Mouse (Mus musculus) embryonic fibroblast, embryonic 13.5 days (primary cell): ENCODE data around the gene Asap2. TPM values are rescaled to one million over a fixed set of nuclear protein-coding genes. Genes with fewer than 3 reads are reported as not detected.

Experiments used
- H3K27ac ChIP-seq: 2 replicates; pipeline ENCODE4 v1.5.1; 2012; ENCODE audit warnings: low read length, control low read depth, inconsistent platforms; ENCODE audit not compliant: insufficient read depth
- H3K4me1 ChIP-seq: 2 replicates; pipeline ENCODE4 v1.6.1; 2011; ENCODE audit warnings: low read length; ENCODE audit not compliant: control insufficient read depth, insufficient read depth
- H3K4me3 ChIP-seq: 2 replicates; pipeline ENCODE4 v1.5.1; 2011; ENCODE audit warnings: mild to moderate bottlenecking, control low read depth, low read length; ENCODE audit not compliant: insufficient read depth
- CTCF ChIP-seq: IDR thresholded peaks from 2 replicates; pipeline ENCODE4 v1.5.1; 2011; ENCODE audit warnings: mild to moderate bottlenecking, control low read depth, low read length, moderate library complexity, borderline replicate concordance; ENCODE audit not compliant: insufficient read depth
- POLR2A ChIP-seq: IDR thresholded peaks from 2 replicates; pipeline ENCODE4 v1.6.1; 2011; ENCODE audit warnings: low read depth, mild to moderate bottlenecking, control low read depth, low read length, moderate library complexity
- polyA plus RNA-seq: library from polyadenylated mRNA; stranded (reverse); fragments of >200 nt; gene quantifications from 2 replicates; pipeline ENCODE4 v1.2.4, GENCODE M21; 2011; ENCODE audit warnings: low read depth; ENCODE audit not compliant: missing spikeins, insufficient read length

The Asap2 gene
- polyA plus RNA-seq, 1 experiment = 7.9 TPM

GRCm38 (mm10) chr12:21133972-21134859 lies 144.0 kb downstream of the Asap2 start:
- no peak overlapping the region for H3K4me3 ChIP-seq
- H3K4me1 ChIP-seq = peaks cover 14% of the 10 kb centered on the region
- TF ChIP-seq POLR2A = no peak
- TF ChIP-seq CTCF = no peak
- no peak overlapping the region for H3K27ac ChIP-seq

GRCm38 (mm10) chr12:21135651-21136461 lies 145.6 kb downstream of the Asap2 start:
- Histone ChIP-seq H3K4me3 (no peak overlapping the region), H3K4me1 (peaks cover 17% of the 10 kb centered on the region), H3K27ac (peak overlapping the region; percentile 37)
- TF ChIP-seq POLR2A (no peak), CTCF (no peak)

GRCm38 (mm10) chr12:21136462-21136751 lies 146.1 kb downstream of the Asap2 start:
- Histone ChIP-seq H3K27ac (peak overlapping the region; percentile 21; the same call in 1 of the 2 replicates), H3K4me3 (no peak overlapping the region), H3K4me1 (peaks cover 20% of the 10 kb centered on the region)
- TF ChIP-seq POLR2A (no peak), CTCF (no peak)

- H3K4me1 ChIP-seq = peaks cover 23% of the 10 kb centered on the region
- TF ChIP-seq CTCF (no peak), POLR2A (no peak)
- no peak overlapping the region for H3K4me3 ChIP-seq
- H3K27ac ChIP-seq = no peak overlapping the region
Measured at GRCm38 (mm10) chr12:21139560-21139959, 149.3 kb downstream of the Asap2 start.

- TF ChIP-seq CTCF = no peak
- TF ChIP-seq POLR2A = no peak
- Histone ChIP-seq H3K4me3 (no peak overlapping the region), H3K27ac (no peak overlapping the region), H3K4me1 (peaks cover 23% of the 10 kb centered on the region)
Measured at GRCm38 (mm10) chr12:21140153-21140552, 149.9 kb downstream of the Asap2 start.

- H3K27ac ChIP-seq = no peak overlapping the region
- H3K4me1 ChIP-seq = peaks cover 19% of the 10 kb centered on the region
- no peak overlapping the region for H3K4me3 ChIP-seq
- no peak for TF ChIP-seq POLR2A
- no peak for TF ChIP-seq CTCF
Measured at GRCm38 (mm10) chr12:21140741-21141308, 150.6 kb downstream of the Asap2 start.

- no peak for TF ChIP-seq POLR2A
- no peak for TF ChIP-seq CTCF
- Histone ChIP-seq H3K4me1 (peaks cover 19% of the 10 kb centered on the region), H3K27ac (no peak overlapping the region), H3K4me3 (no peak overlapping the region)
Measured at GRCm38 (mm10) chr12:21141691-21142300, 151.5 kb downstream of the Asap2 start.

GRCm38 (mm10) chr12:21142489-21143254 lies 152.4 kb downstream of the Asap2 start:
- Histone ChIP-seq H3K27ac (no peak overlapping the region), H3K4me3 (no peak overlapping the region), H3K4me1 (peaks cover 21% of the 10 kb centered on the region)
- TF ChIP-seq CTCF (no peak), POLR2A (no peak)

- TF ChIP-seq CTCF = no peak
- no peak for TF ChIP-seq POLR2A
- peaks cover 21% of the 10 kb centered on the region for H3K4me1 ChIP-seq
Measured at GRCm38 (mm10) chr12:21144602-21145001, 154.3 kb downstream of the Asap2 start.

More at GRCm38 (mm10) chr12:21144602-21145001, 154.3 kb downstream of the Asap2 start:
- Histone ChIP-seq H3K4me3 (no peak overlapping the region), H3K27ac (no peak overlapping the region)
